Mouse (Mus musculus): Measurements from ENCODE around the gene Myo16. TPM values are rescaled to one million over a fixed set of nuclear protein-coding genes. Genes with fewer than 3 reads are reported as not detected.

The Myo16 gene
- polyA plus RNA-seq, 1 experiment from 2014 or later = 0.01 TPM

DNA sequence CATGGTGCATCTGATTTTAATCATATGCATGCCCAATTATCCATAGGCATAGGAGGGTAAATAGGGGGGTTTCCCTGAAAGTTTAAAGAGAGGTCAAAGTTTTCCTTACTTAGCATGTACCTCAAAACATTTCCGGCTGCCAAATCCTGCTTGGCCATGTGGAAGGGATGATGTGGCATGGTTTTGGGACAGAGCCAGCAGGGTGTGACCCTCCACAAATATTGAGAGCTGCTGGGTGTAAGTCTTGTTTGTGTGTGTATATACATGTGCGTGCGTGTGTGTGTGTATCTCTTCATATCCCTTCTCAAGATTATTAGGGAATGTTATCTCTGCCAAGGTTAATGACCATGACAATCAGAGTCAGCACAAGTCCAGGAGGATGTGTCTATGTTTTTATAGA is 150.3 kb downstream of the Myo16 start:
- Histone ChIP-seq H3K4me2 (ENCODE audit: low read depth, low read length) (no peak overlapping the region), H3K27me3 (ENCODE audit: insufficient read depth, low read length) (no peaks in the 10 kb centered on the region), H3K36me3 (replicated peaks; ENCODE audit: insufficient read depth, low read length) (no peaks in the 10 kb centered on the region), H3K9ac (replicated peaks) (no peak overlapping the region), H3K4me1 (ENCODE audit: insufficient read depth) (no peaks in the 10 kb centered on the region), H3K9me3 (ENCODE audit: low read length) (no peaks in the 10 kb centered on the region), H3K4me3 (ENCODE audit: low read depth, low read length) (no peak overlapping the region), H3K27ac (ENCODE audit: low read depth) (no peak overlapping the region)
- ATAC-seq (no peak), DNase-seq (no peak)
- TF ChIP-seq CTCF (IDR thresholded peaks at IDR 0.05; ENCODE audit: low read depth) = no peak
- TF ChIP-seq EP300 (IDR thresholded peaks at IDR 0.05; ENCODE audit: low read depth) = no peak
- WGBS (ENCODE audit: insufficient replicate concordance) = 66% methylated on average over 3 of the region's 3 CpGs

DNA sequence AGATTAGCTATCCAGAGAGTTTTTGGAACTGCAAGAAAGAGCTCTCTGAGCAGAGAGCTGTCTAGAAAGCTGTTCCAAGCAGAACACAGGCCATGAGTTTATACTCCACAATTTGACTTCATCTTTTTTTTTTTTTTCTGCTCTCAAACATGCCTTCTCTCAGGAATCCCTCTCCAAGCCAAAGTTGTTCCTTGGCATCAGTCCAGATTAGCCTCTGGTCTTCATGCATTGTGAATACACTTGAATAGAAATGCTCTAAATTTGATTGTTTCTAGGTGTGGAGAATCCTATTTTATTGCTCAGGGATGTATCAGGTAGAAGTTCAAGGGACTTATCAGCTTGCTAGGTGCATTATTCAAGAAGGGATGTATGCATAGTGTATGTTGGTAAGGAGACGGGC is 151.0 kb downstream of the Myo16 start:
- 67% methylated on average over 1 of the region's 1 CpGs for WGBS (ENCODE audit: insufficient replicate concordance)
- H3K27ac ChIP-seq (ENCODE audit: low read depth) = no peak overlapping the region
- H3K4me3 ChIP-seq (ENCODE audit: low read depth, low read length) = no peak overlapping the region
- ATAC-seq = no peak
- no peak overlapping the region for H3K9ac ChIP-seq (replicated peaks)
- no peaks in the 10 kb centered on the region for H3K36me3 ChIP-seq (replicated peaks; ENCODE audit: insufficient read depth, low read length)
- no peaks in the 10 kb centered on the region for H3K9me3 ChIP-seq (ENCODE audit: low read length)
- TF ChIP-seq CTCF (IDR thresholded peaks at IDR 0.05; ENCODE audit: low read depth) (no peak), EP300 (IDR thresholded peaks at IDR 0.05; ENCODE audit: low read depth) (no peak)
- H3K4me2 ChIP-seq (ENCODE audit: low read depth, low read length) = no peak overlapping the region
- no peak for DNase-seq
- no peaks in the 10 kb centered on the region for H3K4me1 ChIP-seq (ENCODE audit: insufficient read depth)
- no peaks in the 10 kb centered on the region for H3K27me3 ChIP-seq (ENCODE audit: insufficient read depth, low read length)

DNA sequence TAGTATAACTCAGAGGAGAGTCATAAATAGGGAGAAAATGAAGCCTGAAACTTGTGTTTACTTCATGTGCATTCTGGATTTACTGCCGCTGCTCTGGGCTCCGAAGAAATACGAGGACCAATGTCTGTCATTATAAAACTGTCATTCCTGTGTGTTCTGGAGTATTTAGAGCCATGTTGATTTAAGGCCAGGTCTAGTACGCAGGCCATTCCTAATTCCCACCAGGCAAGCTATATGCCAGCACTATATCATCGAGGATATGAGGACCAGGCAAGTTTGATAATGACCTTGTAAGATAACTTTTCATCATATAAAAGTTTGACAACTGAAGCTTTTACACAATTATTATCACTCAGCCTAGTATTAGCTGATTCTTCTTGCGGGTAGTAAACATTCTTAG is 153.6 kb downstream of the Myo16 start:
- no peaks in the 10 kb centered on the region for H3K36me3 ChIP-seq (replicated peaks; ENCODE audit: insufficient read depth, low read length)
- H3K9ac ChIP-seq (replicated peaks) = no peak overlapping the region
- no peak for ATAC-seq
- WGBS (ENCODE audit: insufficient replicate concordance) = 74% methylated on average over 6 of the region's 6 CpGs
- no peak overlapping the region for H3K27ac ChIP-seq (ENCODE audit: low read depth)
- no peaks in the 10 kb centered on the region for H3K4me1 ChIP-seq (ENCODE audit: insufficient read depth)
- TF ChIP-seq CTCF (IDR thresholded peaks at IDR 0.05; ENCODE audit: low read depth) (no peak), EP300 (IDR thresholded peaks at IDR 0.05; ENCODE audit: low read depth) (no peak)
- H3K4me2 ChIP-seq (ENCODE audit: low read depth, low read length) = no peak overlapping the region
- H3K9me3 ChIP-seq (ENCODE audit: low read length) = no peaks in the 10 kb centered on the region
- H3K4me3 ChIP-seq (ENCODE audit: low read depth, low read length) = no peak overlapping the region
- no peaks in the 10 kb centered on the region for H3K27me3 ChIP-seq (ENCODE audit: insufficient read depth, low read length)
- no peak for DNase-seq

DNA sequence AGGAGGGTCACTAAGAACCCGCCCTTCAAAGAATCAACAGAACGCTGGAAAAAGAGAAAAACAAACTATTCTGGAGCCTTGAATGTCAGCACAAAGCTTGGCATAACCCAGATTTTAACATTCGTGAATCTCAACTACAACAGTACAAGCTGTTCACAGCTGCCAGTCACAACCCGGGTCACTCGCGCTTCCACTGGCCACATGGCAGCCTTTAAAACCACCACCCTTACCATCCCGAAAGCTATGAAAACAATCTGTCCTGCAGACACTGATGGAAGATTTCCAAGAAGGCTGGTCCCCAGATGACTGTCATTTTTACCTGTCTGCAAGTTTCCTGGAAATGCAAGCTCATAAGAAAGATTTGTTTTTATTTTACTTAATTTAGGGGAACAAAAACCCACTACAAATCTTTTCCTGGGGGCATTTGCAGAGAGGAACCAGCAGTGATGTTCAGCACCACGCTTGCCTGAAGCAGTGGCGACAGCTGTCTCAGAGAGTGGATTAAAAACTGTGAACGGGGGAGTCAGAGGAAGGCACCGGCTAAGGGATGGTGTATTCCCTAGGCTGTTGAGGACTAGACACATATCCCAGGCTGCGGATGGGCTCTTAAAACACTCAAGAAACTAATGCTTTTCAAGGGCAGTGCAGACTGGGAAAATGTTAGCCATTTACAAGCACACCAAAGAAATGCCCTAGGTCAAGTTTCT is 154.2 kb downstream of the Myo16 start:
- no peak overlapping the region for H3K9ac ChIP-seq (replicated peaks)
- H3K27me3 ChIP-seq (ENCODE audit: insufficient read depth, low read length) = no peaks in the 10 kb centered on the region
- TF ChIP-seq CTCF (IDR thresholded peaks at IDR 0.05; ENCODE audit: low read depth) (no peak), EP300 (IDR thresholded peaks at IDR 0.05; ENCODE audit: low read depth) (no peak)
- H3K4me1 ChIP-seq (ENCODE audit: insufficient read depth) = no peaks in the 10 kb centered on the region
- H3K4me3 ChIP-seq (ENCODE audit: low read depth, low read length) = no peak overlapping the region
- DNase-seq (no peak), ATAC-seq (no peak)
- H3K9me3 ChIP-seq (ENCODE audit: low read length) = no peaks in the 10 kb centered on the region
- 66% methylated on average over 12 of the region's 12 CpGs for WGBS (ENCODE audit: insufficient replicate concordance)
- no peaks in the 10 kb centered on the region for H3K36me3 ChIP-seq (replicated peaks; ENCODE audit: insufficient read depth, low read length)
- no peak overlapping the region for H3K27ac ChIP-seq (ENCODE audit: low read depth)
- no peak overlapping the region for H3K4me2 ChIP-seq (ENCODE audit: low read depth, low read length)

DNA sequence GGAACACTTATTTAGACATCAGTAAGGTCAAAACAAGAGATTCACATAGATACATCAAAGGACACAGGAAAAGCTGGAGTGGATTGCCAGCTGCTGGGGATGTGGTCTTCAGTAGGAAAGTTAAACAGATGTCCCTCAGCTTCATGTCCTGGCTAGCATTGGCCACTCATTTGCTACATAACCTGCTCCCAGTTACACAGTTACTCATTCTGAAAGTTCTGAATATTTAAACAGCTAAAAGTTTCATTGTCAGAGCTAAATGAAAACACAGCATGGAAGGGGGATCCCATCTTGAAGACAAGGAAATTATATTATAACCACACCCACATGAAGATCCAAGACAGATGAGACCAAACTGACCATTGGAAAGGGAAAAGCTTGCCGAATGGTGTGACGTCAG is 156.8 kb downstream of the Myo16 start:
- no peak for DNase-seq
- H3K9me3 ChIP-seq (ENCODE audit: low read length) = no peaks in the 10 kb centered on the region
- no peak for TF ChIP-seq EP300 (IDR thresholded peaks at IDR 0.05; ENCODE audit: low read depth)
- no peak for TF ChIP-seq CTCF (IDR thresholded peaks at IDR 0.05; ENCODE audit: low read depth)

DNA sequence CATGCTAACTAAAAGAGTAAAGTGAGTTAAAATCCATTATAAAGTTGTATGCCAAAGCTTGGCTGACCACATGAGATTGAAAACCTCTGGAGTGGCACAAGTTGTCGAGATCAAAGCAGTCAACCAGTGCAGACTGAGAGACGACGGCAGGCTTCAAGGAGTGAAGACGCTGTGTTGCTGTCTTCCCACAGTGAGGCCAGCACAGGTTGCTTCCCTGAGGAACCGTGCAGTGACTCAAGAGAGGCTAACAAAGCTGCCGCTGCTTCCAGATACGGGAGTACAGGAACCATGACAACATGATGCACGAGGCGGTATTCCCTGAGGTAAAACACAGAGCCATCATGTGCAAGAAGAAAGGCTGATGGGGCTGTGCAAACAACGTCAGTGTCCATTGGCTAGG is 158.6 kb downstream of the Myo16 start:
- H3K4me2 ChIP-seq (ENCODE audit: low read depth, low read length) = no peak overlapping the region
- no peak overlapping the region for H3K4me3 ChIP-seq (ENCODE audit: low read depth, low read length)
- no peaks in the 10 kb centered on the region for H3K4me1 ChIP-seq (ENCODE audit: insufficient read depth)
- no peaks in the 10 kb centered on the region for H3K36me3 ChIP-seq (replicated peaks; ENCODE audit: insufficient read depth, low read length)
- H3K9me3 ChIP-seq (ENCODE audit: low read length) = no peaks in the 10 kb centered on the region
- no peak overlapping the region for H3K27ac ChIP-seq (ENCODE audit: low read depth)
- no peak for DNase-seq
- no peak for ATAC-seq
- 73% methylated on average over 10 of the region's 10 CpGs for WGBS (ENCODE audit: insufficient replicate concordance)
- no peak overlapping the region for H3K9ac ChIP-seq (replicated peaks)
- no peak for TF ChIP-seq CTCF (IDR thresholded peaks at IDR 0.05; ENCODE audit: low read depth)
- H3K27me3 ChIP-seq (ENCODE audit: insufficient read depth, low read length) = no peaks in the 10 kb centered on the region

More for the DNA sequence above, 156.8 kb downstream of the Myo16 start:
- Histone ChIP-seq H3K27ac (ENCODE audit: low read depth) (no peak overlapping the region), H3K9ac (replicated peaks) (no peak overlapping the region), H3K27me3 (ENCODE audit: insufficient read depth, low read length) (no peaks in the 10 kb centered on the region), H3K4me1 (ENCODE audit: insufficient read depth) (no peaks in the 10 kb centered on the region), H3K4me2 (ENCODE audit: low read depth, low read length) (no peak overlapping the region), H3K36me3 (replicated peaks; ENCODE audit: insufficient read depth, low read length) (no peaks in the 10 kb centered on the region), H3K4me3 (ENCODE audit: low read depth, low read length) (no peak overlapping the region)
- WGBS (ENCODE audit: insufficient replicate concordance) = 70% methylated on average over 2 of the region's 2 CpGs
- no peak for ATAC-seq
